Mouse (Mus musculus) megakaryocyte, embryonic 14.5 days (primary cell): ENCODE measurements around the gene Lrrc25.

Source experiments
- FLI1 ChIP-seq: IDR thresholded peaks from 2 replicates; pipeline ENCODE4 v1.6.1; 2012; ENCODE audit warnings: low read length, inconsistent platforms, mixed read lengths
- GATA1 ChIP-seq: IDR thresholded peaks from 3 replicates; pipeline ENCODE4 v1.6.1; 2012; ENCODE audit warnings: mixed read lengths, low read length, inconsistent platforms, borderline replicate concordance

- TF ChIP-seq GATA1: no peak
- no peak for TF ChIP-seq FLI1
Measured at GRCm38 (mm10) chr8:70614469-70614868, 1.5 kb upstream of the Lrrc25 start.
